Mouse (Mus musculus) embryonic facial prominence, embryonic 14.5 days (tissue): ENCODE measurements around the gene Mdga2. TPM values are rescaled to one million over a fixed set of nuclear protein-coding genes. Genes with fewer than 3 reads are reported as not detected.

Experiments
- ATAC-seq: fragments of 200-750 bp; cut with Nextera tagmentation; 2 replicates; pipeline ENCODE4 v1.8.0; 2017; ENCODE audit warnings: low read depth, moderate number of reproducible peaks, moderate TSS enrichment
- DNase-seq: peaks from one replicate; pipeline ENCODE4 v3.0.0-alpha.2; 2015; ENCODE audit warnings: low spot score
- H3K27ac ChIP-seq: fragments of 300-500 bp; sonication (generic); replicated peaks from 2 replicates; pipeline ENCODE4 v1.5.1; 2014; ENCODE audit warnings: low read depth, mild to moderate bottlenecking, low read length, moderate library complexity
- H3K27me3 ChIP-seq: fragments of 300-500 bp; sonication (generic); replicated peaks from 2 replicates; pipeline ENCODE4 v1.6.1; 2014; ENCODE audit warnings: low read length; ENCODE audit not compliant: control insufficient read depth, insufficient read depth
- H3K36me3 ChIP-seq: fragments of 300-500 bp; sonication (generic); 2 replicates; pipeline ENCODE4 v1.6.1; 2014; ENCODE audit warnings: low read length, mixed read lengths; ENCODE audit not compliant: control insufficient read depth, insufficient read depth
- H3K4me1 ChIP-seq: fragments of 300-500 bp; sonication (generic); 2 replicates; pipeline ENCODE4 v1.6.1; 2014; ENCODE audit warnings: antibody characterized with exemption, low read length; ENCODE audit not compliant: control insufficient read depth, insufficient read depth
- H3K4me2 ChIP-seq: fragments of 300-500 bp; sonication (generic); 2 replicates; pipeline ENCODE4 v1.6.1; 2014; ENCODE audit warnings: low read depth, mild to moderate bottlenecking, low read length, moderate library complexity, mixed read lengths
- H3K4me3 ChIP-seq: fragments of 300-500 bp; sonication (generic); 2 replicates; pipeline ENCODE4 v1.5.1; 2014; ENCODE audit warnings: low read depth, mild to moderate bottlenecking, low read length
- H3K9ac ChIP-seq: fragments of 300-500 bp; sonication (generic); 2 replicates; pipeline ENCODE4 v1.6.1; 2014; ENCODE audit warnings: low read depth, mild to moderate bottlenecking, low read length, moderate library complexity, mixed read lengths
- H3K9me3 ChIP-seq: fragments of 300-500 bp; sonication (generic); 2 replicates; pipeline ENCODE4 v1.6.1; 2016; ENCODE audit warnings: low read length; ENCODE audit not compliant: control insufficient read depth
- WGBS: fragments of 180-500 bp; shearing (Covaris S2); extraction: QIAGEN DNeasy Blood & Tissue Kit; methylation state at CpG from one replicate; pipeline ENCODE4 v1.1.7; 2014; 5-methylcytosine and 5-hydroxymethylcytosine counted together
- polyA plus RNA-seq: library from polyadenylated mRNA; unstranded; fragments of >200 nt; fragmentation: Nextera tagmentation; extraction: Ambion mirVana; gene quantifications from 2 replicates; pipeline ENCODE4 v1.2.1, GENCODE M21; 2014

Mdga2 gene
- polyA plus RNA-seq, 1 experiment from 2014 or later = 3.0 TPM

- WGBS = 92% methylated on average over 1 of the region's 1 CpGs
- Histone ChIP-seq H3K27ac (no peak overlapping the region), H3K4me1 (no peaks in the 10 kb centered on the region), H3K9me3 (no peaks in the 10 kb centered on the region), H3K4me3 (no peak overlapping the region), H3K9ac (no peak overlapping the region), H3K4me2 (no peak overlapping the region), H3K36me3 (no peaks in the 10 kb centered on the region), H3K27me3 (no peaks in the 10 kb centered on the region)
- DNase-seq (no peak), ATAC-seq (no peak)
These were observed 44.2 kb downstream of the Mdga2 start for GRCm38 (mm10) chr12:67178155-67178554.

DNA sequence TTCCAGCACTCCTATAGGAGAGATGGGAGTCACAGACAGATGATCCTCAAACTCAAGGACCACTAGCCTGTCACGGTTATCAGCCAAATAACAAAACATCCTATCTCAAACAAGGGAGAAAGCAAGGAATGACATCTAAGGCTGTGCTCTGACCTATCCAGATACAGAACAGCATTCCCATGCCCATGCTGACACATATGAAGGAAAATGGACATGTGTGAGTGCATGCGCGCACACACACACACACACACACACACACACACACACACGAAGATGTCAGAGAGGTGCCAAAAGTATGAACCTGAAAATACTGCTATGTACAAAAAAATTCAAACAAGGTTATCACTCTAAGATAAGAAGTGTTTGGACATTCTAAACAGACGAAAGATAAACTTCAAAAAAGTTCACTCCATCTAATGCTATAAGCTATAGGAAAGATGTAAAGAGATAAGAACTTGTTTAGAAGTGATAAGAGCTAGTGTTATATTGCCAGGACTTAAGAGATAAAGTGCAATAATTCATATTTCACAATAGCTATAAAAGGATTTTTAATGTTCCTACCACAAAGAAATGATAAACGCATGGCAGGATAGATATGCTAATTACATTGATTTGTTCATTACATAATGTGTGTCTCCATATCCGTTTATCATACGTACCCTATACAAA, 65.6 kb downstream of the Mdga2 start:
- Histone ChIP-seq H3K27me3 (no peaks in the 10 kb centered on the region), H3K36me3 (no peaks in the 10 kb centered on the region), H3K4me3 (no peak overlapping the region), H3K9ac (no peak overlapping the region), H3K9me3 (no peaks in the 10 kb centered on the region), H3K27ac (no peak overlapping the region), H3K4me1 (no peaks in the 10 kb centered on the region), H3K4me2 (no peak overlapping the region)
- DNase-seq (no peak), ATAC-seq (no peak)
- whole genome bisulfite sequencing = 89% methylated on average over 8 of the region's 8 CpGs

DNA sequence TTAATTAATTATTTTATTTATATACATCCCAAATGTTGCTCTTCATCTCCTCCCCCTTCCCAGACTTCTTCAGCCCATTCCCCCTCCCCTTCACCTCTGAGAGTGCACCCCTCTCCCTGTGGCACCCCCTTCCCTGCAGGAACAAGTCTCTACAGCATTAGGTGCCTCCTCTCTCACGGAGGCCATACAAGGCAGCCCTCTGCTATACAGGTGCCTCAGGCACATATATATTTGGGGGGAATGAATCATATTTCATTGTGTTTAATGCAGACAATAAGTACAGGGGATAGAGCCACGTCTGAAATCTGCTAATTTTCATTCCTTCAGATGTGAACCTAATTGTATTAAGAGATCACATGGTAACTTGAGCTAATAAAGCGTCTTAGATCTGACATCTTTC, 69.3 kb downstream of the Mdga2 start:
- no peak overlapping the region for H3K4me3 ChIP-seq
- ATAC-seq = no peak
- WGBS = 49% methylated on average over 3 of the region's 3 CpGs

DNA sequence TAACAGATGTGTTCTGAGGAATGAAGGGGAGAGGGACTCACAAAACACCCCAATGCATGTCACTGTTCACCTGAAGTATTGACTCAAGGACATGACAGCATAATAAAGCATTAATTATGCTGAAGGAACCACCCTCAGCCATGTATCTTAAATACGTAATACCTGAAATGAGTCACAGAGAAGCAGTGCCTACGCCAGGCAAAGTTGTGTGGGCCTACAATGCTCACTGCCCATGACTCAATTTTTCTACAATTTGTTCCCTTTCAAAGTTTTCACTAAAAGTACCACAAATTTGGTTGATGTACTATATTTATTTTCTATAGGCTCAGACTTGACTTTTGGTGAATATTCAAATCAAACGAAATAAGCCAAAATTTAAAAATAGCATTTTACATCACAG, 80.7 kb downstream of the Mdga2 start:
- DNase-seq = no peak
- Histone ChIP-seq H3K4me2 (no peak overlapping the region), H3K9ac (no peak overlapping the region), H3K27ac (no peak overlapping the region), H3K36me3 (no peaks in the 10 kb centered on the region), H3K4me1 (no peaks in the 10 kb centered on the region), H3K27me3 (no peaks in the 10 kb centered on the region), H3K4me3 (no peak overlapping the region), H3K9me3 (no peaks in the 10 kb centered on the region)
- 90% methylated on average over 3 of the region's 3 CpGs for WGBS
- ATAC-seq = no peak

More for the DNA sequence above, 69.3 kb downstream of the Mdga2 start:
- Histone ChIP-seq H3K9ac (no peak overlapping the region), H3K36me3 (no peaks in the 10 kb centered on the region), H3K27ac (no peak overlapping the region), H3K4me1 (no peaks in the 10 kb centered on the region), H3K9me3 (no peaks in the 10 kb centered on the region), H3K27me3 (no peaks in the 10 kb centered on the region), H3K4me2 (no peak overlapping the region)
- no peak for DNase-seq

DNA sequence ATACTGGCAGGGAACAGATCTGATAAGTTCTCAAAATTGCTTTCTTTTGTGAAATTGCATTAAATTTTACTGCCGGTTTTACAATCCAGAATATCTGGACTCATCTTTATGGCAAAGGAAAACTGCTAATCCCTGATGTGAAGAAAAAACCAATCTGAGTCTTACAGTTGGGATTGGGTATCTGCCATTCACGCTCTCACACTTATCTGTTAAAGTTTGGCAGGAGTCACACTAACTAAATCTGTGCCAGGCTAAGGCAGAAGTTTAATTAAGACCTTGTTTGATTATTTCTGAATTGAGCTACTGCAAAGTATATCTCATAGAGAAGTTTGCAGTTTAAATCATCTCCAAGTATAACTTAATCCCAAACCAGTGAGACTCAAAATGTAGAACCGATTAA, 82.2 kb downstream of the Mdga2 start:
- no peak for ATAC-seq

DNA sequence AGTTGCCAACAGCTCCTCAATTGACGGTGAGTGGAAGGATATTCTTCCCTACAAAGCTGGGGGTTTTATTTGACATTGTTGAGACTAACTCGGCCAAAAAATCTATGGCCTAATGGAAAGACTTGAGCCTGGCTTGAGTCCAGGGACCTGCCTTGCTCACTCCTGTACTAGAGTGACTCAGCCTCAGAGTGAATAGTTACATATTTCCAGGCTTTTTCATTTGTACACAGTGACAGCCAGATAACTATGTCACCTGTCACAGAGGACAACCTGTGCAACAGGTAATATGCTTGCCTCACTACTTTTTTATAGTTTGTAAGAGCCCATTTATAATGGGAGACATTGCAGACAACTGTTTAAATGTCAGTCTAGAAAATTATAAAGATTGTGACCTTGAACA, 94.9 kb downstream of the Mdga2 start:
- DNase-seq (no peak), ATAC-seq (no peak)
- Histone ChIP-seq H3K4me3 (no peak overlapping the region), H3K4me1 (no peaks in the 10 kb centered on the region), H3K27me3 (no peaks in the 10 kb centered on the region), H3K4me2 (no peak overlapping the region), H3K9ac (no peak overlapping the region), H3K36me3 (no peaks in the 10 kb centered on the region), H3K9me3 (no peaks in the 10 kb centered on the region), H3K27ac (no peak overlapping the region)
- WGBS = 69% methylated on average over 2 of the region's 2 CpGs

More for the DNA sequence above, 82.2 kb downstream of the Mdga2 start:
- DNase-seq = no peak
- Histone ChIP-seq H3K27me3 (no peaks in the 10 kb centered on the region), H3K27ac (no peak overlapping the region), H3K4me3 (no peak overlapping the region), H3K36me3 (no peaks in the 10 kb centered on the region), H3K9ac (no peak overlapping the region), H3K4me1 (no peaks in the 10 kb centered on the region), H3K9me3 (no peaks in the 10 kb centered on the region), H3K4me2 (no peak overlapping the region)
- 88% methylated on average over 3 of the region's 3 CpGs for WGBS

GRCm38 (mm10) chr12:67123874-67124273, 98.5 kb downstream of the Mdga2 start:
- no peaks in the 10 kb centered on the region for H3K4me1 ChIP-seq
- no peak overlapping the region for H3K27ac ChIP-seq
- peak; percentile 53 for DNase-seq
- no peaks in the 10 kb centered on the region for H3K9me3 ChIP-seq
- 30% methylated on average over 3 of the region's 3 CpGs for WGBS
- no peaks in the 10 kb centered on the region for H3K27me3 ChIP-seq
- no peak overlapping the region for H3K4me3 ChIP-seq
- H3K9ac ChIP-seq = no peak overlapping the region
- H3K36me3 ChIP-seq = no peaks in the 10 kb centered on the region
- peak; percentile 57; the same call in 1 of the 2 replicates for ATAC-seq
- H3K4me2 ChIP-seq = peak overlapping the region; percentile 31; the same call in 1 of the 2 replicates

DNA sequence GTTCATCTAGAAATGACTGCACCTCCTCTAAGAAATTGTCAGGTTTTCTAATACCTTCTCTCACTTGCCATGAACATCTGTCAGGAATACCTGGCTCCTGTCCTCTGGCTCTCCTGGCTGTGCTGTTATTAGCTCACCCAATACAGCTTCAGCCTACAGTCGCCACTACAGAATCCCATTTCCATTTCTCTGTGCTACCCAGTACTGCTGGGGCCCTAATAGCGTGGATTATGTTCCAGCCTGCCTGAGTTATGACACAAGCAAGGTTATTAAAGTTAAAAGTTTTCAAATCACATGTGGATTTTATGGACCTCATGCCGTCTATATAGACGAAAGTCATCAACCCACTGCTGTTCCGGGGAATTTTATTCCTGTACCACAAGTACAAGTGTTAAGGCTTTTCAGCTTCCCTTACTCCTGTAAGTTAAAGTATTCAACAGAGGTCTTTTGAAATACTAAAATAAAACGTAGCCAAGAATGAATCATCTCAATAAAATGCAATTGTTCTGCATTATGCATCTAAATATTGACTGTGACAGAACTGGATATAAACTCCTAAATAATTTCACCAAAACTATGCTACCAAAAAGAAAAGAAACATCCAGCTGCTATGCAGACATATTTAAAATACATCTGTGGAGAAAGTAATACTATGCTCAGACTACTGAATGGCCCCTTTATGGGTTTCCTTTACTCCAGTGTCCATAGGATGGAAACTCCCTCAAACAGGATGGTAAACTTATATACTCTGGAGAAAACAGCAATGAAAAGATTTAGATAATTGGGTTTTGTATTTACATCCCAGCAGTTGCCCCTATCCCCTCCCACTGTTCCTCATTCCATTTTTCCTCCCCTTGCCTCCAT, 103.5 kb downstream of the Mdga2 start:
- Histone ChIP-seq H3K27ac (no peak overlapping the region), H3K27me3 (no peaks in the 10 kb centered on the region), H3K4me2 (no peak overlapping the region), H3K4me1 (no peaks in the 10 kb centered on the region), H3K4me3 (no peak overlapping the region), H3K36me3 (no peaks in the 10 kb centered on the region), H3K9ac (no peak overlapping the region), H3K9me3 (no peaks in the 10 kb centered on the region)
- 69% methylated on average over 6 of the region's 6 CpGs for WGBS
- DNase-seq (no peak), ATAC-seq (no peak)
